Mouse (Mus musculus): ENCODE data around the gene Perp. TPM values are rescaled to one million over a fixed set of nuclear protein-coding genes. Genes with fewer than 3 reads are reported as not detected.

The Perp gene
- polyA plus RNA-seq, 1 experiment, result not detected

DNA sequence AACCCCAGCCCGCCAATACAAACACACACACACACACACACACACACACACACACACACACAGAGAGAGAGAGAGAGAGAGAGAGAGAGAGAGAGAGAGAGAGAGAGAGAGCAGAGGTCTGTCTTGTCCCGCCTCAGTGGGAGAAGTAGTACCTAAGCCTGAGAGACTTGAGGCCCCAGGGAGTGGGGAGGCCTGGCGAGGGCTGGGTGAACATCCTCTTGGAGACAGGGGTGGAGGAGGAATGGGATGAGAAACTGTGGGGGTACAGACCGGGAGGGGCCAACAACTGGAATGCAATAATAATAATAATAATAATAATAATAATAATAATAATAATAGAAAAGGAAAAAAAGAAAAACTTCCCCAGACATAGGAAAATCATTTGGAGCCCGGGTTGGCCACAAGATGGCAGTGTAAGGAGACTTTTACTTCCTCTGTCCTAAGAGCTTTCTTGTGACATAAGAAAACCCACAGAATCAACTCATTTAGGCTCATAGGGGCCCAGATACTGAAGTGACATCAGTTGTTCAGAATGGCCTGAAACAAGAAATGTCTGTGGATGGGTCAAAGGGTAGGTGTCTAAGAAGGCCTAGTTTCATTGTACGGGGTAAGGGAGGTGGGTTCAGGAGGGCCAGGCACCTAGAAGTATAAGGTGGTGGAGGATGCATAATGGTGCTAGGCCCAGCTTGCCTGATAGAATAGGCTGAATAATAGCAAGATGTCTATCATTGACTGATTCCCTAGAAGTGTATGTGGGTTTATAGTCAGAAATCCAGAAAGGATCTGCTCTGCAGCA lies 8.9 kb upstream of the Perp start:
- Histone ChIP-seq H3K4me3 (replicated peaks) (no peak overlapping the region), H3K9me3 (ENCODE audit: control insufficient read depth, low read length) (no peaks in the 10 kb centered on the region), H3K27me3 (ENCODE audit: control insufficient read depth) (no peaks in the 10 kb centered on the region), H3K4me1 (ENCODE audit: control insufficient read depth) (no peaks in the 10 kb centered on the region), H3K36me3 (ENCODE audit: control insufficient read depth) (no peaks in the 10 kb centered on the region)
- no peak for TF ChIP-seq GATA1 (IDR thresholded peaks at IDR 0.05; ENCODE audit: low read length)
- no peak for TF ChIP-seq TAL1 (IDR thresholded peaks at IDR 0.05; ENCODE audit: low read length)

DNA sequence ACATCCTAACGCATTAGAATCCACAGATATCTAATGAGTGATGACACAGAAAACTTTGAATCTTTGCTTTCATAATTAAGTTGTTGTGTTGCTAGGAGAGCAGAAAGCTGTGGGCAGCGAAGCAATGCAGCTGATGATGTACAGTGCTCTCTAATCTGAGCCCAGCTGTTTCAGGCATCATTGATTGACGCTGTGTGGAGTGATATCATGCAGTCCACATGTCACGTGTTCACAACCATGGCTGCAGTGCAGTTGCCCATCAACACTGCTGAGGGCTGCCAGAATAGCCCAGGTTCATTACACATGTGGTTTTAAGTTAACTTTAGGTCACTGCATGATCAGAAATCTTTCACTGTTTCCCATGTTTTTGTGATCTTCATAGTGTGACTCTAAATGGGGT lies 5.3 kb upstream of the Perp start:
- Histone ChIP-seq H3K4me1 (ENCODE audit: control insufficient read depth) (no peaks in the 10 kb centered on the region), H3K9me3 (ENCODE audit: control insufficient read depth, low read length) (no peaks in the 10 kb centered on the region), H3K36me3 (ENCODE audit: control insufficient read depth) (no peaks in the 10 kb centered on the region), H3K27me3 (ENCODE audit: control insufficient read depth) (peaks cover 7% of the 10 kb centered on the region), H3K4me3 (replicated peaks) (no peak overlapping the region)
- TF ChIP-seq TAL1 (IDR thresholded peaks at IDR 0.05; ENCODE audit: low read length) (no peak), GATA1 (IDR thresholded peaks at IDR 0.05; ENCODE audit: low read length) (no peak)

DNA sequence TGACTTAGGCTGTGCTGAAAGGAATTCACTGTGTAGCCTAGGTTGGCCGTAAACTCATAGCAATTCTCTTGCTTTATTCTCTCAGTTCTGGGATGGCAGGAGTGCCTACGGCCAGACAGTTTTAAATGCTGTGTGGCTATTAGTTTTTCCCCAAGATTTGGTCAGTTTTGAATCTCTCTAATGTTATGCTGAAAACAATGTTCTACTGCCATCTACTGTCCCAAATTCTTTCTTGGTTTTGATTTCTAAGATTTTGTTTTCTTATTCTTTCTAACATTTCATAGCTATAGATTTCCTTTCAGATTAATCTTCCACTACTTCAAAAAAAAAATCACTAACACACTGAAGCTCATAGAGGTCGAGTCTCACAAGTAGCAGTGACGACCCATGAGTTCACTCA lies 4.1 kb upstream of the Perp start:
- H3K36me3 ChIP-seq (ENCODE audit: control insufficient read depth), result no peaks in the 10 kb centered on the region
- peaks cover 5% of the 10 kb centered on the region for H3K4me1 ChIP-seq (ENCODE audit: control insufficient read depth)
- peaks cover 19% of the 10 kb centered on the region for H3K27me3 ChIP-seq (ENCODE audit: control insufficient read depth)
- TF ChIP-seq GATA1 (IDR thresholded peaks at IDR 0.05; ENCODE audit: low read length) (no peak), TAL1 (IDR thresholded peaks at IDR 0.05; ENCODE audit: low read length) (no peak)
- H3K9me3 ChIP-seq (ENCODE audit: control insufficient read depth, low read length), result no peaks in the 10 kb centered on the region
- H3K4me3 ChIP-seq (replicated peaks), result no peak overlapping the region

- TF ChIP-seq GATA1 (IDR thresholded peaks at IDR 0.05; ENCODE audit: low read length), result no peak
- no peak for TF ChIP-seq TAL1 (IDR thresholded peaks at IDR 0.05; ENCODE audit: low read length)
- peaks cover 5% of the 10 kb centered on the region for H3K4me1 ChIP-seq (ENCODE audit: control insufficient read depth)
- H3K27me3 ChIP-seq (ENCODE audit: control insufficient read depth), result peaks cover 32% of the 10 kb centered on the region
- H3K9me3 ChIP-seq (ENCODE audit: control insufficient read depth, low read length), result no peaks in the 10 kb centered on the region
- H3K36me3 ChIP-seq (ENCODE audit: control insufficient read depth), result no peaks in the 10 kb centered on the region
- H3K4me3 ChIP-seq (replicated peaks), result peak overlapping the region; percentile 55
Observed at GRCm38 (mm10) chr10:18845287-18845662, 455 bp downstream of the Perp start.

- peaks cover 5% of the 10 kb centered on the region for H3K4me1 ChIP-seq (ENCODE audit: control insufficient read depth)
- H3K9me3 ChIP-seq (ENCODE audit: control insufficient read depth, low read length), result no peaks in the 10 kb centered on the region
- TF ChIP-seq TAL1 (IDR thresholded peaks at IDR 0.05; ENCODE audit: low read length), result no peak
- TF ChIP-seq GATA1 (IDR thresholded peaks at IDR 0.05; ENCODE audit: low read length), result no peak
- no peak overlapping the region for H3K4me3 ChIP-seq (replicated peaks)
- H3K27me3 ChIP-seq (ENCODE audit: control insufficient read depth), result peaks cover 32% of the 10 kb centered on the region
- H3K36me3 ChIP-seq (ENCODE audit: control insufficient read depth), result no peaks in the 10 kb centered on the region
Observed at GRCm38 (mm10) chr10:18845711-18846110, 891 bp downstream of the Perp start.

DNA sequence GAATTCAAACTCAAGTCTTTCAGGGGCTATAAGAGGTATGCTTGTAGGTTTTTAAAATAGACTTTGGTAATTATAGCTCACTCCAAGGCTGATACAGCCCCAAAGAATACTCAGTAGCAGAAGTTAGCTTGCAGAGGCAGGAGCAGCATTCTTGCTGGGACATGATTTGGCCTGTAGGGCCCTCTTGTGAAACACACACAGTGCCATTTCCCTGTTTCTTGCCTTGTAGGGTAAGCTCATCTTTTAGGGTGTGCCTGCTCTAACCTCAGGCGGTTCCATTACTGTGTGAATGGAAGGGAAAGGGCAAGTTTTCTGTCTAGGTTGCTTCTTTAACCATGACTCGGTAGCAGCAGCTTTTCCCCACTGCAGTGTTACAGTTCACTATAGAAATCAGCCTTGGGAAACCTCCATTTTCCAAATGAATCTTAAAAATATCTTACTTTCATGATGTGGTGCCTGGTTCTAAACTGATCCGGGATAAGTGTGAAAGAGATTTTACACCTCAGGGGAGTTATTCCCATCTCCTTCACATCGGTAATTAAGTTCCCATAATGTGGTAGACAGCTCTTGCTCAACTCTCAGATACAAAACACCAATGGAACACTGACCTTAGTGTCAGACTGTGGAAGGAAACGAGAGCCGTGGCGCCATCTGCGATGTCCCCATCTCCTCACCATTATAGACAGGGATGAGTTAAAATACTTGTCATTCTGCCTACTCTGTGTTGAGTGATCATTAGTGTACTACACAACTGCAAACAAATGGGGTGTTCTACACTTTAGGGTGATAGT lies 1.8 kb downstream of the Perp start:
- TF ChIP-seq GATA1 (IDR thresholded peaks at IDR 0.05; ENCODE audit: low read length) (no peak), TAL1 (IDR thresholded peaks at IDR 0.05; ENCODE audit: low read length) (no peak)

GRCm38 (mm10) chr10:18850177-18850576 lies 5.4 kb downstream of the Perp start:
- no peaks in the 10 kb centered on the region for H3K9me3 ChIP-seq (ENCODE audit: control insufficient read depth, low read length)
- TF ChIP-seq GATA1 (IDR thresholded peaks at IDR 0.05; ENCODE audit: low read length) (no peak), TAL1 (IDR thresholded peaks at IDR 0.05; ENCODE audit: low read length) (no peak)
- H3K36me3 ChIP-seq (ENCODE audit: control insufficient read depth), result no peaks in the 10 kb centered on the region
- 0 out of 2 replicates have a peak, but pooled peaks cover 2% of the 10 kb centered on the region for H3K4me1 ChIP-seq (ENCODE audit: control insufficient read depth)
- H3K27me3 ChIP-seq (ENCODE audit: control insufficient read depth), result peaks cover 18% of the 10 kb centered on the region
- no peak overlapping the region for H3K4me3 ChIP-seq (replicated peaks)

More for the DNA sequence above, 1.8 kb downstream of the Perp start:
- Histone ChIP-seq H3K4me3 (replicated peaks) (no peak overlapping the region), H3K4me1 (ENCODE audit: control insufficient read depth) (peaks cover 5% of the 10 kb centered on the region), H3K9me3 (ENCODE audit: control insufficient read depth, low read length) (no peaks in the 10 kb centered on the region), H3K36me3 (ENCODE audit: control insufficient read depth) (no peaks in the 10 kb centered on the region), H3K27me3 (ENCODE audit: control insufficient read depth) (peaks cover 32% of the 10 kb centered on the region)

DNA sequence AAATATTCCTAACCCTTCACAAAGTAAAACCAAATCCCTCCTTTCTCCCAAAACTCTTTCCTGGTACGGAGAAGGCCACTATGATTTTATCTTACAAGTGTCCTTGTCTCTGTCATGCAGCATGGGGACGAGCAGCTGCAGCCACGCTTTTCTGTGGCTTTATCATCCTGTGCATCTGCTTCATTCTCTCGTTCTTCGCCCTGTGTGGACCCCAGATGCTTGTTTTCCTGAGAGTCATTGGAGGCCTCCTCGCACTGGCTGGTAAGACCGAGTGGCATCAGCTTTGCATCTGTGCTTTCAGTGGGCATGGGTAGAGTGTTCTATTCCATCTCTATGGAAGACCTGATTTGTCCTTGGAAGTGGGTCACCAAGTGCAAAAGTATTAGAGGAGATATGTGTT lies 8.6 kb downstream of the Perp start:
- Histone ChIP-seq H3K27me3 (ENCODE audit: control insufficient read depth) (no peaks in the 10 kb centered on the region), H3K4me1 (ENCODE audit: control insufficient read depth) (0 out of 2 replicates have a peak, but pooled peaks cover 2% of the 10 kb centered on the region), H3K36me3 (ENCODE audit: control insufficient read depth) (no peaks in the 10 kb centered on the region), H3K4me3 (replicated peaks) (no peak overlapping the region), H3K9me3 (ENCODE audit: control insufficient read depth, low read length) (no peaks in the 10 kb centered on the region)
- TF ChIP-seq TAL1 (IDR thresholded peaks at IDR 0.05; ENCODE audit: low read length) (no peak), GATA1 (IDR thresholded peaks at IDR 0.05; ENCODE audit: low read length) (no peak)

DNA sequence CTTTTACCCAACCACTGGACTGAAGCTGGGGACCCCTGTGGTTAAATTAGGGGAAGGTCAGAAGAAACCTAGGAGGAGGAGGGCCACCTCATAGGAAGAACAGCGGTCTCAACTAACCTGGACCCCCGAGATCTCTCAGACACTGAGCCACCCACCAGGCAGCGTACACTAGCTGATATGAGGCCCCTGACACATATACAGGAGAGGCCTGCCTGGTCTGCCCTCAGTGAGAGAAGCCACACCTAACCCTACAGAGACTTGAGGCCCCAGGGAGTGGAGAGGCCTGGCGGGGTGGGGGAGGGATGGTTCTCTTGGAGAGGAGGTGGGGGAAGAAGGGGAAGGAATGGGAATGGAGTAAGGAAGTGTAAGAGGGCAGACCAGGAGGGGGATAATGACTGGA lies 12.4 kb downstream of the Perp start:
- no peaks in the 10 kb centered on the region for H3K27me3 ChIP-seq (ENCODE audit: control insufficient read depth)
- no peak for TF ChIP-seq GATA1 (IDR thresholded peaks at IDR 0.05; ENCODE audit: low read length)
- TF ChIP-seq TAL1 (IDR thresholded peaks at IDR 0.05; ENCODE audit: low read length), result no peak

More for the DNA sequence above, 12.4 kb downstream of the Perp start:
- 0 out of 2 replicates have a peak, but pooled peaks cover 2% of the 10 kb centered on the region for H3K4me1 ChIP-seq (ENCODE audit: control insufficient read depth)
- H3K36me3 ChIP-seq (ENCODE audit: control insufficient read depth), result no peaks in the 10 kb centered on the region
- H3K4me3 ChIP-seq (replicated peaks), result no peak overlapping the region
- no peaks in the 10 kb centered on the region for H3K9me3 ChIP-seq (ENCODE audit: control insufficient read depth, low read length)
